Mouse (Mus musculus) limb, embryonic 13.5 days (tissue): Measurements from ENCODE around the gene Phf19. TPM values are rescaled to one million over a fixed set of nuclear protein-coding genes. Genes with fewer than 3 reads are reported as not detected.

Source experiments
- ATAC-seq: fragments of 200-750 bp; cut with Nextera tagmentation; 2 replicates; pipeline ENCODE4 v1.8.0; 2017; ENCODE audit warnings: low read depth, moderate number of reproducible peaks, moderate TSS enrichment; ENCODE audit not compliant: low FRiP score
- H3K27ac ChIP-seq: fragments of 300-500 bp; sonication (generic); 2 replicates; pipeline ENCODE4 v1.5.1; 2015; ENCODE audit warnings: inconsistent platforms, mild to moderate bottlenecking, moderate library complexity
- H3K27me3 ChIP-seq: fragments of 300-500 bp; sonication (generic); 2 replicates; pipeline ENCODE4 v1.6.1; 2015; ENCODE audit warnings: mild to moderate bottlenecking, inconsistent platforms
- H3K36me3 ChIP-seq: fragments of 300-500 bp; sonication (generic); 2 replicates; pipeline ENCODE4 v1.6.1; 2015; ENCODE audit warnings: inconsistent platforms, mild to moderate bottlenecking, moderate library complexity
- H3K4me1 ChIP-seq: fragments of 300-500 bp; sonication (generic); 2 replicates; pipeline ENCODE4 v1.6.1; 2015; ENCODE audit warnings: inconsistent platforms
- H3K4me2 ChIP-seq: fragments of 300-500 bp; sonication (generic); replicated peaks from 2 replicates; pipeline ENCODE4 v1.6.1; 2015; ENCODE audit warnings: inconsistent platforms, mild to moderate bottlenecking, moderate library complexity
- H3K4me3 ChIP-seq: fragments of 300-500 bp; sonication (generic); 2 replicates; pipeline ENCODE4 v1.5.1; 2015; ENCODE audit warnings: moderate library complexity, mild to moderate bottlenecking, inconsistent platforms
- H3K9ac ChIP-seq: fragments of 300-500 bp; sonication (generic); 2 replicates; pipeline ENCODE4 v1.6.1; 2015; ENCODE audit warnings: mild to moderate bottlenecking, inconsistent platforms
- H3K9me3 ChIP-seq: fragments of 300-500 bp; sonication (generic); 2 replicates; pipeline ENCODE4 v1.6.1; 2016; ENCODE audit warnings: inconsistent platforms
- WGBS: fragments of 180-500 bp; shearing (Covaris S2); methylation state at CpG from one replicate; pipeline ENCODE4 v1.1.7; 2015; 5-methylcytosine and 5-hydroxymethylcytosine counted together
- polyA plus RNA-seq: library from polyadenylated mRNA; unstranded; fragments of >200 nt; fragmentation: Nextera tagmentation; extraction: Ambion mirVana; gene quantifications from 2 replicates; pipeline ENCODE4 v1.2.1, GENCODE M21; 2015

The Phf19 gene
- polyA plus RNA-seq, 1 experiment from 2014 or later: 2.6 TPM

DNA sequence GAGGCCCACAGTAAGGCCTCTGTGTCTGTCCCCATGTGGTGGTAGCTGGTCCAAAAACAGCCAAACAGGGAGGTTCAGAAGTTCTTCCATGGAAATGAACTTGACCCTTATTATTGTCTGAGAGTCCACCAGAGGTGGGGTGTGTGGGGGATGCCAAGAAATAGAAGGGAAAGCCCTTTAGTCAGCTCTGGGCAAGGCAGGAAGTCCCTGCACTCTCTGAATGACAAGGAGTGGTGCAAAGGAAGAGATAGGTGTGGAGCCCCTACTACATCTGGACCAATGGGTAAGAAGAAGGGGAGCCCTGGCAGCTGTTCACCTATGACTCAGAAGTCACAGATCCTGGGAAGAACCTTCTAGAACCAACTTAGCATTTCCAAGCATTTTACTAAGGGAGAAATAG lies 40.5 kb upstream of the Phf19 start:
- ATAC-seq: no peak
- H3K9ac ChIP-seq: no peak overlapping the region
- H3K27ac ChIP-seq: no peak overlapping the region
- no peak overlapping the region for H3K4me3 ChIP-seq
- no peaks in the 10 kb centered on the region for H3K4me1 ChIP-seq
- no peak overlapping the region for H3K4me2 ChIP-seq
- no peaks in the 10 kb centered on the region for H3K9me3 ChIP-seq
- H3K36me3 ChIP-seq: no peaks in the 10 kb centered on the region
- peaks cover 10% of the 10 kb centered on the region; the same call in 1 of the 2 replicates for H3K27me3 ChIP-seq

- H3K27me3 ChIP-seq: peaks cover 6% of the 10 kb centered on the region; the same call in 1 of the 2 replicates
- no peak for ATAC-seq
- no peak overlapping the region for H3K9ac ChIP-seq
- no peak overlapping the region for H3K4me2 ChIP-seq
- no peak overlapping the region for H3K27ac ChIP-seq
- no peaks in the 10 kb centered on the region for H3K36me3 ChIP-seq
- H3K9me3 ChIP-seq: no peaks in the 10 kb centered on the region
- 82% methylated on average over 2 of the region's 2 CpGs for WGBS
- no peak overlapping the region for H3K4me3 ChIP-seq
- no peaks in the 10 kb centered on the region for H3K4me1 ChIP-seq
Measured at GRCm38 (mm10) chr2:34953547-34954116, 39.8 kb upstream of the Phf19 start.

- Histone ChIP-seq H3K4me3 (no peak overlapping the region), H3K27ac (no peak overlapping the region), H3K9me3 (no peaks in the 10 kb centered on the region), H3K27me3 (peaks cover 9% of the 10 kb centered on the region; the same call in 1 of the 2 replicates), H3K9ac (no peak overlapping the region), H3K4me2 (no peak overlapping the region), H3K36me3 (no peaks in the 10 kb centered on the region), H3K4me1 (no peaks in the 10 kb centered on the region)
- no peak for ATAC-seq
- 69% methylated on average over 4 of the region's 4 CpGs for WGBS
Measured at GRCm38 (mm10) chr2:34953018-34953417, 39.2 kb upstream of the Phf19 start.

- Histone ChIP-seq H3K4me2 (no peak overlapping the region), H3K4me1 (peaks cover 7% of the 10 kb centered on the region; the same call in 1 of the 2 replicates), H3K27ac (no peak overlapping the region), H3K4me3 (no peak overlapping the region), H3K27me3 (peaks cover 6% of the 10 kb centered on the region; the same call in 1 of the 2 replicates), H3K9ac (no peak overlapping the region), H3K36me3 (no peaks in the 10 kb centered on the region), H3K9me3 (no peaks in the 10 kb centered on the region)
- no peak for ATAC-seq
Measured at GRCm38 (mm10) chr2:34951469-34951868, 37.6 kb upstream of the Phf19 start.

DNA sequence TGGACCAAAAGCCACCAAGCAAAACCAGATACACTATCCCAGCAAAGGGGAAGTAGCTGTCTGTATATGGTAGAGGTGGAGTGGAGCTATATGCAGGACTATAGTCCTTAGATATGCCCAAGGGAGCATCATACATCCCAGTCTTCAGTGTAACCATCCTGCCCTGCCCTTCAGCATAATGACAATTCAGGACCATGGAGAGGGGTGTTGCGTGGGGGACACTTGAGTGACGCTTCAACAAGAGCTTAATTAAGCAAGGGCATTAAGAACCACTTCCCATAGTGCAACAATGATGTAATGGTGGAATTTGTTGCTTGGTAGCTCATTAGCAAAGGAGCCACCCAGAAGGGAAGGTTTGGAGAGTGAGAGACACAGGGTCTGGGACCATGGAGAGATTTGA lies 34.8 kb upstream of the Phf19 start:
- no peak overlapping the region for H3K4me3 ChIP-seq
- H3K36me3 ChIP-seq: no peaks in the 10 kb centered on the region
- H3K4me2 ChIP-seq: no peak overlapping the region
- no peak for ATAC-seq
- H3K27ac ChIP-seq: no peak overlapping the region
- peaks cover 16% of the 10 kb centered on the region for H3K27me3 ChIP-seq
- H3K9me3 ChIP-seq: no peaks in the 10 kb centered on the region
- peaks cover 10% of the 10 kb centered on the region; the same call in 1 of the 2 replicates for H3K4me1 ChIP-seq
- no peak overlapping the region for H3K9ac ChIP-seq
- 25% methylated on average over 2 of the region's 2 CpGs for WGBS

- peaks cover 38% of the 10 kb centered on the region for H3K27me3 ChIP-seq
Measured at GRCm38 (mm10) chr2:34946046-34946445, 32.2 kb upstream of the Phf19 start.

DNA sequence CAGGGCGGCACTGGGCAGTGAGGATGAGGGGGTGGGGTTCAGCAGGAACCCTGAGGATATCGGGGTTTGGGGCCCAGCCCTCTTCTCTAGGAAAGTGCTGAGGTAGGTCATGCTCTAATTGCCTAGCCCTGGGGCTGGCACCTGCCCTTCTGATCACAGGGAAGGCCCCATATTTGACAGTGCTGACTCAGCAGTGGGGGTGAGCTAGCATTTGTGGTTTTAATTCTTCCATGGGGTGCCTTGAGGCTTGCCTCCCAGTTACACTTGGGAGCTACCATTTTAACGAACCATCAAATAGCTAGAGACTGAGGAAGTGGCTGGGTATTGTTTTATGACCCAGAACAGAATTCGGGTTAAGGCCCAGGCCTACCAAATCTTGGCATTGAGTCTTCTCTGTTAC lies 31.8 kb upstream of the Phf19 start:
- no peaks in the 10 kb centered on the region for H3K9me3 ChIP-seq
- H3K9ac ChIP-seq: no peak overlapping the region
- H3K4me2 ChIP-seq: no peak overlapping the region
- 65% methylated on average over 4 of the region's 4 CpGs for WGBS
- H3K27me3 ChIP-seq: peaks cover 41% of the 10 kb centered on the region
- no peak overlapping the region for H3K27ac ChIP-seq
- ATAC-seq: no peak
- no peak overlapping the region for H3K4me3 ChIP-seq
- peaks cover 20% of the 10 kb centered on the region for H3K4me1 ChIP-seq
- no peaks in the 10 kb centered on the region for H3K36me3 ChIP-seq

More at GRCm38 (mm10) chr2:34946046-34946445, 32.2 kb upstream of the Phf19 start:
- ATAC-seq: no peak
- no peaks in the 10 kb centered on the region for H3K9me3 ChIP-seq
- no peak overlapping the region for H3K9ac ChIP-seq
- 74% methylated on average over 4 of the region's 4 CpGs for WGBS
- no peak overlapping the region for H3K4me2 ChIP-seq
- H3K27ac ChIP-seq: no peak overlapping the region
- peaks cover 16% of the 10 kb centered on the region for H3K4me1 ChIP-seq
- H3K36me3 ChIP-seq: no peaks in the 10 kb centered on the region
- H3K4me3 ChIP-seq: no peak overlapping the region

GRCm38 (mm10) chr2:34944761-34945160 lies 30.9 kb upstream of the Phf19 start:
- H3K27me3 ChIP-seq: peaks cover 41% of the 10 kb centered on the region
- no peak for ATAC-seq
- H3K4me3 ChIP-seq: no peak overlapping the region
- H3K27ac ChIP-seq: no peak overlapping the region
- H3K36me3 ChIP-seq: no peaks in the 10 kb centered on the region
- H3K9me3 ChIP-seq: no peaks in the 10 kb centered on the region
- H3K4me2 ChIP-seq: 0 out of 2 replicates have a peak overlapping the region, but pooled peaks have one; percentile 21
- H3K9ac ChIP-seq: no peak overlapping the region
- peaks cover 20% of the 10 kb centered on the region for H3K4me1 ChIP-seq
- WGBS: 27% methylated on average over 8 of the region's 8 CpGs

- H3K36me3 ChIP-seq: no peaks in the 10 kb centered on the region
- ATAC-seq: no peak
- H3K27ac ChIP-seq: no peak overlapping the region
- H3K9me3 ChIP-seq: no peaks in the 10 kb centered on the region
- no peak overlapping the region for H3K4me2 ChIP-seq
- H3K4me3 ChIP-seq: no peak overlapping the region
- peaks cover 29% of the 10 kb centered on the region for H3K4me1 ChIP-seq
- H3K9ac ChIP-seq: no peak overlapping the region
- WGBS: 82% methylated on average over 13 of the region's 13 CpGs
- H3K27me3 ChIP-seq: peaks cover 41% of the 10 kb centered on the region
Measured at GRCm38 (mm10) chr2:34943556-34944120, 29.8 kb upstream of the Phf19 start.

GRCm38 (mm10) chr2:34941061-34941675 lies 27.3 kb upstream of the Phf19 start:
- Histone ChIP-seq H3K9me3 (no peaks in the 10 kb centered on the region), H3K36me3 (no peaks in the 10 kb centered on the region), H3K4me2 (no peak overlapping the region), H3K27me3 (peaks cover 46% of the 10 kb centered on the region), H3K4me3 (no peak overlapping the region), H3K9ac (no peak overlapping the region), H3K4me1 (peaks cover 44% of the 10 kb centered on the region), H3K27ac (no peak overlapping the region)
- ATAC-seq: peak; percentile 52; the same call in 1 of the 2 replicates
- 43% methylated on average over 11 of the region's 11 CpGs for WGBS

DNA sequence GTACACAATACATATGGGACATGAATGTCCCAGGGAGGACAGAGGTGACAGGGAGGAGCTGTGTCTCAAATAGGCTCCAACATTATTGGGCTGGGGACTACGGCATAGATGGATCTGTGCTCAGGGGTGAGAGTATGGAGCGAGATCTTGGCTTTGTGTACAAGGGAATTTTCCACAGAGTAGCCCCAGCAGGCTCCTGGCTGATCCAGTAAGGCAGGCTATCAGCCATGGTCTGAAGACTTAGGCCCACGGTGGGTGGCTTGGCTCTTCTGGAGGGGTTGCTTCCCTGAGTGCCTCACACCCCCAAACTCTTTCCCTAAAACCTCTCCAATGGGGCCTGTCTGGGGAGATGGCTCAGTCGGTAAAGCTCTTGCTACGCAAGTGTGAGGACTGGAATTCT lies 26.4 kb upstream of the Phf19 start:
- no peak overlapping the region for H3K9ac ChIP-seq
- H3K4me2 ChIP-seq: no peak overlapping the region
- no peak overlapping the region for H3K4me3 ChIP-seq
- 74% methylated on average over 5 of the region's 5 CpGs for WGBS
- peaks cover 44% of the 10 kb centered on the region for H3K4me1 ChIP-seq
- peaks cover 43% of the 10 kb centered on the region for H3K27me3 ChIP-seq
- no peak overlapping the region for H3K27ac ChIP-seq
- H3K36me3 ChIP-seq: no peaks in the 10 kb centered on the region
- H3K9me3 ChIP-seq: no peaks in the 10 kb centered on the region
- ATAC-seq: no peak

DNA sequence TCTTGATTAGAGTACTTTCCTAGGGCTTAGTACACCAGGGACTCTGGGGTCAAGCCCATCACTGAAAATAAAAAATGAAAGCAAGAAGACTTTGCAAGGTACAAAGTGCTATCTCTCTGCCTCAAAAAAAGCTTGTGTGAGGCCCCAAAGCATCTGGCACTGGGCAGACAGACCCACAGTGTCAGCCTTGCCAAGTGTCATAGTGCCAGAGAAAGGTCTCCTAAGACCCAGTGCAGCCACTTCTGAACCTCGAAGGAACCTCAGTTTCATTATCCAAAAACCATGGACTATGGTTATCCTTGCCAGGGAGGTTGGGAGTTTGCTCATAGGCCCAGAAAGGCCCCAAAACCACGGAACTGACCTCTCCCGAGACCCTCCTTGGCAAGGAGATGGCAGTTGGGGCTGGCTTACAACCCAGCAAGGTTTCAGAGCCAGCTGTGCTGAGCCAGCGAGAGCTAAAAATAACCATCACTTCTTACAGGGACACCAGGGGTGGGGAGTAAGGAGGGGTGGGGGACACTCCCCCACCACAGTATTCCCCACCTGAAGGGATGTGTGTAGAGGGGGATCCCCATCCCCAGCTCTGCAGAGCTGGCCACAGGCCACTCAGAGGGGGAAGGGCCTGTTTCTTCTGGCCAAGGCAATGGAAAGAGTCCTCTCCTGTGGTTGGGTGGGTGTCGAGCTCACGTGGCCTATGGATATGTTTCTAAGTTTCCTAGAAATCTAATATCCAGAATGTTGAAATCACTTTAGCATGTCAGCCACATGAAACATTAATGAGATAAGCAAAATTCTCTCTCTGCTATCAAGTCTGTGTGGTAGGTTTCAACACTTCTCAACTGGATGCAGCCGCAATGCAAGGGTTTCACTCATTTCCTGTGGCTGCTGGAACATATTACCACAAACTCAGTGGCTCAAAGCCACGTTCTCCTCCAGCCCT lies 24.7 kb upstream of the Phf19 start:
- Histone ChIP-seq H3K9ac (no peak overlapping the region), H3K36me3 (no peaks in the 10 kb centered on the region), H3K27me3 (peaks cover 38% of the 10 kb centered on the region), H3K4me2 (peak overlapping the region; percentile 25), H3K27ac (0 out of 2 replicates have a peak overlapping the region, but pooled peaks have one; percentile 39), H3K4me1 (peaks cover 42% of the 10 kb centered on the region), H3K4me3 (no peak overlapping the region), H3K9me3 (no peaks in the 10 kb centered on the region)
- ATAC-seq: peak; percentile 78; the same call in 1 of the 2 replicates
- 55% methylated on average over 8 of the region's 8 CpGs for WGBS
